Mouse (Mus musculus) hematopoietic stem cell, adult 5-6 weeks (primary cell): Measurements from ENCODE around the gene Gm4131. TPM values are rescaled to one million over a fixed set of nuclear protein-coding genes. Genes with fewer than 3 reads are reported as not detected.

Source experiments
- ATAC-seq, 2 experiments: fragments of 125-278 bp in 1 of 2; replicated peaks in 1 of 2; 2 replicates each; pipeline ENCODE4 v1.8.0; 2016 to 2017; ENCODE audit warnings: inconsistent platforms in 2 of 2, mild to moderate bottlenecking in 2 of 2, moderate number of reproducible peaks in 2 of 2, low read depth in 1 of 2, moderate TSS enrichment in 1 of 2; ENCODE audit not compliant: low FRiP score in 2 of 2, poor library complexity in 2 of 2, severe bottlenecking in 2 of 2, insufficient read depth in 1 of 2, low TSS enrichment in 1 of 2
- total RNA-seq: library from RNA; stranded (forward); fragments of 172-1452, 232-1000 nt; gene quantifications from 2 replicates; pipeline ENCODE4 v1.2.3, GENCODE M21; 2017

Gm4131 gene
- total RNA-seq, 1 experiment from 2014 or later: not detected

GRCm38 (mm10) chr14:62492196-62492850, 74.4 kb downstream of the Gm4131 start:
- peak; percentile 93 to 98 for ATAC-seq

GRCm38 (mm10) chr14:62488270-62488669, 78.5 kb downstream of the Gm4131 start:
- ATAC-seq: no peak

- ATAC-seq: no peak
These were observed 85.3 kb downstream of the Gm4131 start for GRCm38 (mm10) chr14:62481381-62481780.

GRCm38 (mm10) chr14:62479395-62479794, 87.3 kb downstream of the Gm4131 start:
- ATAC-seq: no peak

- ATAC-seq: no peak
These were observed 92.2 kb downstream of the Gm4131 start for GRCm38 (mm10) chr14:62474481-62474880.

GRCm38 (mm10) chr14:62472061-62472460, 94.7 kb downstream of the Gm4131 start:
- 0 out of 4 replicates have a peak, but pooled peaks of 1 of the 2 experiments have one; percentile 7 for ATAC-seq

GRCm38 (mm10) chr14:62468753-62469125, 98.0 kb downstream of the Gm4131 start:
- no peak for ATAC-seq

- no peak for ATAC-seq
These were observed 98.5 kb downstream of the Gm4131 start for GRCm38 (mm10) chr14:62468119-62468752.

- ATAC-seq: no peak
These were observed 101.8 kb downstream of the Gm4131 start for GRCm38 (mm10) chr14:62464966-62465365.

GRCm38 (mm10) chr14:62459541-62459940, 107.2 kb downstream of the Gm4131 start:
- ATAC-seq: no peak

- peak; percentile 68 to 84; a peak in 3 of 4 replicates for ATAC-seq
These were observed 109.1 kb downstream of the Gm4131 start for GRCm38 (mm10) chr14:62457420-62458181.

- ATAC-seq: no peak
These were observed 110.4 kb downstream of the Gm4131 start, which contains the start of gene Gucy1b2 for GRCm38 (mm10) chr14:62456239-62456747. Gene Gucy1b2 (minus strand): TSS chr14:62456289.

GRCm38 (mm10) chr14:62455570-62455879, 111.2 kb downstream of the Gm4131 start:
- ATAC-seq: no peak

GRCm38 (mm10) chr14:62454760-62455569, 111.8 kb downstream of the Gm4131 start:
- no peak for ATAC-seq

- no peak for ATAC-seq
These were observed 112.6 kb downstream of the Gm4131 start for GRCm38 (mm10) chr14:62454136-62454535.

- ATAC-seq: no peak
These were observed 113.4 kb downstream of the Gm4131 start for GRCm38 (mm10) chr14:62453276-62453675.

- no peak for ATAC-seq
These were observed 116.0 kb downstream of the Gm4131 start for GRCm38 (mm10) chr14:62450706-62451105.
